Mouse (Mus musculus): ENCODE data around the gene Flvcr1. TPM values are rescaled to one million over a fixed set of nuclear protein-coding genes. Genes with fewer than 3 reads are reported as not detected.

Flvcr1 gene
- polyA plus RNA-seq, 1 experiment, result 56.7 TPM

DNA sequence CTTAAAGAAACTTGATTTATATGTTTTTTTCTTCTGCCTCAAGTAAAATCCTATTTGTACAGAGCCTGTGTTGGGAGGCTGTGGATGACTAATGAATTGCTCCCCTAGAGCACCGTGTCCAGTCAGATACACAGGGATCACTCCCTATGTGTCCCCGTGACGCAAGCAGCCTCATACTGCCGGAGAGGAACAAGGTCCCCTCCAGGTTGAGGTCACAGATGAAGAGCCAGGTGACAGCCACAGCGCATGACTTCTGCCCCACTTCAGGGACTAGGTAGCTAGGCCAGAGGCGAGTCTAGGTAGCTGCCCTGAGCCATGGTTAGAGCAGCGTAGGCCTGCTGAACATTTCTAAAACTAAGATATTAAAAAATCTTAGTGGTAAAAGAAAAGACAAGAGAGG lies 57.9 kb downstream of the Flvcr1 start:
- 97% methylated on average over 7 of the region's 7 CpGs for WGBS

GRCm38 (mm10) chr1:190964992-190965780 lies 60.8 kb downstream of the Flvcr1 start:
- H3K27ac ChIP-seq (ENCODE audit: control insufficient read depth, insufficient read depth, low read length), result no peak overlapping the region
- 81% methylated on average over 15 of the region's 15 CpGs for WGBS
- no peaks in the 10 kb centered on the region for H3K27me3 ChIP-seq (ENCODE audit: control insufficient read depth, insufficient read depth, low read length)
- DNase-seq, result no peak
- no peaks in the 10 kb centered on the region for H3K4me1 ChIP-seq (replicated peaks; ENCODE audit: control insufficient read depth, insufficient read depth, low read length)
- no peak for TF ChIP-seq POLR2A (IDR thresholded peaks at IDR 0.05; ENCODE audit: control insufficient read depth, extremely low read depth, insufficient read depth, low read length, poor library complexity)
- no peak overlapping the region for H3K4me3 ChIP-seq (ENCODE audit: control insufficient read depth, insufficient read depth, low read length)
- H3K36me3 ChIP-seq (ENCODE audit: control insufficient read depth, insufficient read depth, low read length), result no peaks in the 10 kb centered on the region

More for the DNA sequence above, 57.9 kb downstream of the Flvcr1 start:
- Histone ChIP-seq H3K4me1 (replicated peaks; ENCODE audit: control insufficient read depth, insufficient read depth, low read length) (no peaks in the 10 kb centered on the region), H3K27me3 (ENCODE audit: control insufficient read depth, insufficient read depth, low read length) (no peaks in the 10 kb centered on the region), H3K36me3 (ENCODE audit: control insufficient read depth, insufficient read depth, low read length) (no peaks in the 10 kb centered on the region), H3K4me3 (ENCODE audit: control insufficient read depth, insufficient read depth, low read length) (no peak overlapping the region), H3K27ac (ENCODE audit: control insufficient read depth, insufficient read depth, low read length) (no peak overlapping the region)
- no peak for DNase-seq
- TF ChIP-seq CTCF (IDR thresholded peaks at IDR 0.05; ENCODE audit: borderline replicate concordance, control insufficient read depth, extremely low read depth, insufficient read depth, low read length, poor library complexity) (no peak), POLR2A (IDR thresholded peaks at IDR 0.05; ENCODE audit: control insufficient read depth, extremely low read depth, insufficient read depth, low read length, poor library complexity) (no peak)

- 96% methylated on average over 3 of the region's 3 CpGs for WGBS
- H3K4me3 ChIP-seq (ENCODE audit: control insufficient read depth, insufficient read depth, low read length), result no peak overlapping the region
- no peaks in the 10 kb centered on the region for H3K4me1 ChIP-seq (replicated peaks; ENCODE audit: control insufficient read depth, insufficient read depth, low read length)
- no peaks in the 10 kb centered on the region for H3K36me3 ChIP-seq (ENCODE audit: control insufficient read depth, insufficient read depth, low read length)
- H3K27ac ChIP-seq (ENCODE audit: control insufficient read depth, insufficient read depth, low read length), result no peak overlapping the region
- H3K27me3 ChIP-seq (ENCODE audit: control insufficient read depth, insufficient read depth, low read length), result no peaks in the 10 kb centered on the region
- no peak for TF ChIP-seq POLR2A (IDR thresholded peaks at IDR 0.05; ENCODE audit: control insufficient read depth, extremely low read depth, insufficient read depth, low read length, poor library complexity)
- no peak for TF ChIP-seq CTCF (IDR thresholded peaks at IDR 0.05; ENCODE audit: borderline replicate concordance, control insufficient read depth, extremely low read depth, insufficient read depth, low read length, poor library complexity)
- DNase-seq, result no peak
Observed at GRCm38 (mm10) chr1:190962760-190963159, 63.2 kb downstream of the Flvcr1 start.

- H3K36me3 ChIP-seq (ENCODE audit: control insufficient read depth, insufficient read depth, low read length), result no peaks in the 10 kb centered on the region
- no peak overlapping the region for H3K4me3 ChIP-seq (ENCODE audit: control insufficient read depth, insufficient read depth, low read length)
- H3K27ac ChIP-seq (ENCODE audit: control insufficient read depth, insufficient read depth, low read length), result no peak overlapping the region
- no peaks in the 10 kb centered on the region for H3K4me1 ChIP-seq (replicated peaks; ENCODE audit: control insufficient read depth, insufficient read depth, low read length)
- no peak for DNase-seq
- TF ChIP-seq POLR2A (IDR thresholded peaks at IDR 0.05; ENCODE audit: control insufficient read depth, extremely low read depth, insufficient read depth, low read length, poor library complexity), result no peak
- no peak for TF ChIP-seq CTCF (IDR thresholded peaks at IDR 0.05; ENCODE audit: borderline replicate concordance, control insufficient read depth, extremely low read depth, insufficient read depth, low read length, poor library complexity)
- no peaks in the 10 kb centered on the region for H3K27me3 ChIP-seq (ENCODE audit: control insufficient read depth, insufficient read depth, low read length)
- WGBS, result 86% methylated on average over 5 of the region's 5 CpGs
Observed at GRCm38 (mm10) chr1:190958821-190959220, 67.1 kb downstream of the Flvcr1 start.

Other genes starting within 250 kb of the Flvcr1 start
- gene Rps6kc1, start 114.4 kb downstream of the Flvcr1 start, polyA plus RNA-seq (2012; rRNA removed), result 5.9 and 7.4 TPM in 2 replicates
- gene Angel2, start 101.0 kb downstream of the Flvcr1 start, polyA plus RNA-seq (2012; rRNA removed), result 36.8 and 37.7 TPM in 2 replicates
- 2.1 and 3.4 TPM in 2 replicates for gene Vash2, start 46.9 kb downstream of the Flvcr1 start, polyA plus RNA-seq (2012; rRNA removed)
- not detected in 2 replicates for gene Spata45, start 10.5 kb upstream of the Flvcr1 start, polyA plus RNA-seq (2012; rRNA removed)
- gene Tatdn3, start 36.8 kb upstream of the Flvcr1 start, polyA plus RNA-seq (2012; rRNA removed), result 4.6 and 5.2 TPM in 2 replicates
- gene Nsl1, start 36.9 kb upstream of the Flvcr1 start, polyA plus RNA-seq (2012; rRNA removed), result 8.1 and 17.6 TPM in 2 replicates
- gene Batf3, start 71.7 kb upstream of the Flvcr1 start, polyA plus RNA-seq (2012; rRNA removed), result 12.6 and 18.4 TPM in 2 replicates
- not detected in 2 replicates for gene Fam71a, start 138.7 kb upstream of the Flvcr1 start, polyA plus RNA-seq (2012; rRNA removed)
- gene Atf3, start 191.9 kb upstream of the Flvcr1 start, polyA plus RNA-seq (2012; rRNA removed), result 3.2 and 4.2 TPM in 2 replicates